Mouse (Mus musculus) brain, embryonic 14.5 days (tissue): ENCODE measurements around the gene Gramd1a.

Experiments
- CTCF ChIP-seq: fragments of 200-500 bp; IDR thresholded peaks from 2 replicates; pipeline ENCODE4 v1.5.1; 2012; ENCODE audit warnings: inconsistent platforms, mild to moderate bottlenecking, moderate library complexity, borderline replicate concordance; ENCODE audit not compliant: insufficient read depth, insufficient read length; ENCODE audit errors: extremely low read depth
- POLR2A ChIP-seq: fragments of 200-500 bp; IDR thresholded peaks from 2 replicates; pipeline ENCODE4 v1.6.1; 2012; ENCODE audit warnings: mild to moderate bottlenecking, inconsistent platforms, borderline replicate concordance; ENCODE audit not compliant: poor library complexity, insufficient read depth, insufficient read length, severe bottlenecking; ENCODE audit errors: extremely low read depth

- no peak for TF ChIP-seq POLR2A
- no peak for TF ChIP-seq CTCF
These were observed 73.6 kb downstream of the Gramd1a start for GRCm38 (mm10) chr7:31082106-31082505.
